Mouse (Mus musculus) megakaryocyte, embryonic 14.5 days (primary cell): Measurements from ENCODE around the gene Vmn1r212.
"Not testable (repeated sequence)": the region's sequence is repeated elsewhere in the genome, so short reads cannot be mapped to it uniquely, and the experiment has no call there.

ENCODE experiments used
- FLI1 ChIP-seq: IDR thresholded peaks from 2 replicates; pipeline ENCODE4 v1.6.1; 2012; ENCODE audit warnings: low read length, inconsistent platforms, mixed read lengths
- GATA1 ChIP-seq: IDR thresholded peaks from 3 replicates; pipeline ENCODE4 v1.6.1; 2012; ENCODE audit warnings: mixed read lengths, low read length, inconsistent platforms, borderline replicate concordance

- not testable (repeated sequence) for TF ChIP-seq GATA1, FLI1
Measured at GRCm38 (mm10) chr13:22844304-22844703, 39.7 kb downstream of the Vmn1r212 start.
